22 mouse cellular contexts compared by ENCODE assay signal in genomic region chr8:34604581-34604980, GRCm38 (mm10).
"Had no signal": no experiment of that assay in that cellular context is flagged by ENCODE, and none has a peak within 500 bp of the region (broad histone marks: within the 10 kb centered on the region; RNA-seq: fewer than 3 reads in every experiment).

No protein-coding gene starts in this region.

- ATAC-seq: intestine, embryonic 15.5 days; liver, embryonic 12.5 days had no signal

- DNase-seq: kidney, adult 11 months; kidney, adult 8-10 months; kidney, postnatal 10 days; kidney, postnatal 36 days; layer of hippocampus, adult 9-11 months; liver; lung, adult 18-20 months; lung, postnatal 10 days; lung, postnatal 4 days; midbrain, embryonic 14.5 days; right cerebral cortex, adult 18-20 months; right cerebral cortex, postnatal 14 days; spleen, adult 18-20 months had no signal

- H3K9ac ChIP-seq: intestine, embryonic 15.5 days; kidney, embryonic 15.5 days; limb, embryonic 13.5 days; liver, embryonic 12.5 days; liver, embryonic 15.5 days; lung, embryonic 15.5 days; stomach, embryonic 15.5 days had no signal

- H3K36me3 ChIP-seq: intestine, embryonic 15.5 days; kidney, embryonic 15.5 days; limb, embryonic 10.5 days; limb, embryonic 13.5 days; liver, embryonic 12.5 days; liver, embryonic 15.5 days; lung, embryonic 15.5 days; stomach, embryonic 15.5 days had no signal

- H3K9me3 ChIP-seq: intestine, embryonic 15.5 days; kidney, embryonic 15.5 days; limb, embryonic 10.5 days; limb, embryonic 13.5 days; liver, embryonic 12.5 days; liver, embryonic 15.5 days; lung, embryonic 15.5 days; stomach, embryonic 15.5 days had no signal

- H3K4me3 ChIP-seq: intestine, embryonic 15.5 days; kidney, embryonic 15.5 days; limb, embryonic 10.5 days; limb, embryonic 13.5 days; liver, embryonic 12.5 days; liver, embryonic 15.5 days; lung, embryonic 15.5 days; stomach, embryonic 15.5 days had no signal

- H3K27me3 ChIP-seq: intestine, embryonic 15.5 days; kidney, embryonic 15.5 days; limb, embryonic 13.5 days; liver, embryonic 12.5 days; liver, embryonic 15.5 days; lung, embryonic 15.5 days; stomach, embryonic 15.5 days had no signal

- H3K4me2 ChIP-seq: intestine, embryonic 15.5 days; kidney, embryonic 15.5 days; limb, embryonic 13.5 days; liver, embryonic 12.5 days; liver, embryonic 15.5 days; lung, embryonic 15.5 days; midbrain, embryonic 11.5 days; stomach, embryonic 15.5 days had no signal

- H3K4me1 ChIP-seq: intestine, embryonic 15.5 days; kidney, embryonic 15.5 days; limb, embryonic 10.5 days; limb, embryonic 13.5 days; liver, embryonic 12.5 days; liver, embryonic 15.5 days; stomach, embryonic 15.5 days had no signal

- H3K27ac ChIP-seq: intestine, embryonic 15.5 days; kidney, embryonic 15.5 days; limb, embryonic 10.5 days; limb, embryonic 13.5 days; liver, embryonic 12.5 days; liver, embryonic 15.5 days; lung, embryonic 15.5 days; stomach, embryonic 15.5 days had no signal
